ENCODE assay signal across 8 mouse cellular contexts in the genomic region with DNA sequence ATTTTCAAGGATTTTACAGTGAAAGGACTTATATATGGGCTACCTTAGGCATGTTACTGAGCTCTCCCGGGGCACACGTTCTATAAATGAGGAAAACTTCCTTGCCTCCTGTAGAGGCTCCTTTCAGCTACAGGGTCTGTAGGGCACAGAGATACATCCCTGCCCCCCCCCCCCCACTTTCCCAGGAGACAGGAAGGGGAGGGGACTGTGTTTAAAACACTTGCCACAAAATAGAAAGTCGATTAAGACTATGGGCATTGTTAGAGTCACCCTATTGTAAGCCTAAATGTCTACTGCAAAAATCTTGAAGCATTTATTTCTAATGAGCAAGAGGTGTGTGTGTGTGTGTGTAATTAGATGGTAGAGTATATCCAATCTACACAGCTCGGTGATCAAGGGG. TPM values are rescaled to one million over a fixed set of nuclear protein-coding genes. Genes with fewer than 3 reads are reported as not detected.
DNase-seq lines count a peak whose midpoint lies in the region; ATAC-seq and TF ChIP-seq lines count a peak whose summit lies in the region.

No protein-coding gene starts in this region.

- H3K9ac ChIP-seq in forebrain, embryonic 12.5 days: peak overlapping the region; percentile 99
- peak overlapping the region; percentile 97 for H3K9ac ChIP-seq in liver, embryonic 13.5 days

- peaks cover 35% of the 10 kb centered on the region for H3K79me3 ChIP-seq in C2C12 (ENCODE audit: low read depth)

- DNase-seq in heart, adult 11 months: peak; percentile 49
- no peak for DNase-seq in heart, postnatal 4 days
- DNase-seq in liver, embryonic 13.5 days: no peak
- no peak for DNase-seq in yolk sac, embryonic 10.5 days (ENCODE audit: low spot score)
- DNase-seq in gastrocnemius, postnatal 25 days: no peak
- DNase-seq in T-cell, adult 2 months (ENCODE audit: low spot score): no peak

- H3K27ac ChIP-seq in forebrain, embryonic 12.5 days: peak overlapping the region; percentile 100
- peak overlapping the region; percentile 99 for H3K27ac ChIP-seq in liver, embryonic 13.5 days

- no peaks in the 10 kb centered on the region for H3K27me3 ChIP-seq in C2C12 (ENCODE audit: control insufficient read depth, insufficient read depth, insufficient read length)
- H3K27me3 ChIP-seq in forebrain, embryonic 12.5 days: no peaks in the 10 kb centered on the region
- H3K27me3 ChIP-seq in liver, embryonic 13.5 days: no peaks in the 10 kb centered on the region

- peak overlapping the region; percentile 100 for H3ac ChIP-seq in C2C12 (ENCODE audit: control insufficient read depth, insufficient read length, low read depth)

- peaks cover 38% of the 10 kb centered on the region for H3K4me1 ChIP-seq in forebrain, embryonic 12.5 days
- H3K4me1 ChIP-seq in liver, embryonic 13.5 days (replicated peaks): peaks cover 41% of the 10 kb centered on the region

- H3K36me3 ChIP-seq in C2C12 (ENCODE audit: control insufficient read depth, insufficient read depth): no peaks in the 10 kb centered on the region
- no peaks in the 10 kb centered on the region for H3K36me3 ChIP-seq in forebrain, embryonic 12.5 days (replicated peaks)
- no peaks in the 10 kb centered on the region for H3K36me3 ChIP-seq in liver, embryonic 13.5 days

- peak overlapping the region; percentile 75 for H3K4me2 ChIP-seq in forebrain, embryonic 12.5 days
- peak overlapping the region; percentile 92 for H3K4me2 ChIP-seq in liver, embryonic 13.5 days

- H3K79me2 ChIP-seq in C2C12 (ENCODE audit: control insufficient read depth, insufficient read depth): peaks cover 34% of the 10 kb centered on the region

- H3K4me3 ChIP-seq in C2C12 (ENCODE audit: insufficient read depth, poor library complexity, severe bottlenecking): peak overlapping the region; percentile 76
- peak overlapping the region; percentile 95 for H3K4me3 ChIP-seq in forebrain, embryonic 12.5 days (replicated peaks)
- peak overlapping the region; percentile 98 for H3K4me3 ChIP-seq in liver, embryonic 13.5 days (replicated peaks)

- 1% methylated on average over 4 of the region's 4 CpGs for WGBS in forebrain, embryonic 12.5 days
- WGBS in liver, embryonic 13.5 days (ENCODE audit: insufficient replicate concordance): 5% methylated on average over 4 of the region's 4 CpGs

- H3K9me3 ChIP-seq in forebrain, embryonic 12.5 days: no peaks in the 10 kb centered on the region
- no peaks in the 10 kb centered on the region for H3K9me3 ChIP-seq in liver, embryonic 13.5 days (replicated peaks)

- ATAC-seq in forebrain, embryonic 12.5 days (ENCODE audit: low FRiP score): no peak
- ATAC-seq in liver, embryonic 13.5 days (ENCODE audit: low read depth): no peak

- no peak for TF ChIP-seq CTCF in C2C12 (IDR thresholded peaks at IDR 0.05; ENCODE audit: control insufficient read depth, insufficient read depth, insufficient read length)

TF ChIP-seq in C2C12, 6 proteins besides CTCF, POLR2A, EP300 and RAD21:
- TF ChIP-seq FOSL1 (IDR thresholded peaks at IDR 0.05; ENCODE audit: insufficient read depth, low read length, poor library complexity, severe bottlenecking) (no peak), MAX (IDR thresholded peaks at IDR 0.05) (no peak)

RNA-seq across cellular contexts. Expression of a gene that starts 0.7 kb away (rescaled TPM):
- 10 to 100 TPM; 43.6 to 46.4 TPM for total RNA-seq in heart, postnatal 4 days (2021)
- polyA plus RNA-seq in C2C12 (2012; fragmentation: generic; extraction: Trizol): 5.6 TPM
- polyA plus RNA-seq in forebrain, embryonic 12.5 days (2016; fragmentation: Nextera tagmentation; extraction: Ambion mirVana): 24.0 and 36.0 TPM in 2 replicates
- polyA plus RNA-seq in liver, embryonic 13.5 days (2015; fragmentation: Nextera tagmentation; extraction: Ambion mirVana): 5.6 and 6.4 TPM in 2 replicates
- 10 to 100 TPM; 18.0 to 19.6 TPM for total RNA-seq in gastrocnemius, postnatal 25 days (2021)
